Mouse (Mus musculus) neural tube, embryonic 15.5 days (tissue): ENCODE results near the gene Fam107b. TPM values are rescaled to one million over a fixed set of nuclear protein-coding genes. Genes with fewer than 3 reads are reported as not detected.
A peak's percentile ranks its signal among the peaks of the same experiment; 100 is the strongest.

ENCODE experiments used
- ATAC-seq: fragments of 200-750 bp; cut with Nextera tagmentation; 2 replicates; pipeline ENCODE4 v1.8.0; 2017; ENCODE audit warnings: mild to moderate bottlenecking, moderate TSS enrichment, moderate library complexity; ENCODE audit not compliant: low FRiP score
- H3K27ac ChIP-seq: fragments of 300-500 bp; sonication (generic); replicated peaks from 2 replicates; pipeline ENCODE4 v1.5.1; 2015; ENCODE audit warnings: mild to moderate bottlenecking, inconsistent platforms
- H3K27me3 ChIP-seq: fragments of 300-500 bp; sonication (generic); replicated peaks from 2 replicates; pipeline ENCODE4 v1.6.1; 2015; ENCODE audit warnings: inconsistent platforms
- H3K36me3 ChIP-seq: fragments of 300-500 bp; sonication (generic); 2 replicates; pipeline ENCODE4 v1.6.1; 2015; ENCODE audit warnings: inconsistent platforms
- H3K4me1 ChIP-seq: fragments of 300-500 bp; sonication (generic); 2 replicates; pipeline ENCODE4 v1.6.1; 2015; ENCODE audit warnings: inconsistent platforms
- H3K4me2 ChIP-seq: fragments of 300-500 bp; sonication (generic); 2 replicates; pipeline ENCODE4 v1.6.1; 2015; ENCODE audit warnings: inconsistent platforms, mild to moderate bottlenecking, moderate library complexity
- H3K4me3 ChIP-seq: fragments of 300-500 bp; sonication (generic); replicated peaks from 2 replicates; pipeline ENCODE4 v1.5.1; 2015; ENCODE audit warnings: mild to moderate bottlenecking, inconsistent platforms
- H3K9ac ChIP-seq: fragments of 300-500 bp; sonication (generic); replicated peaks from 2 replicates; pipeline ENCODE4 v1.6.1; 2015; ENCODE audit warnings: mild to moderate bottlenecking, inconsistent platforms
- H3K9me3 ChIP-seq: fragments of 300-500 bp; sonication (generic); replicated peaks from 2 replicates; pipeline ENCODE4 v1.6.1; 2016; ENCODE audit warnings: inconsistent platforms
- WGBS: fragments of 180-500 bp; shearing (Covaris S2); methylation state at CpG from one replicate; pipeline ENCODE4 v1.1.7; 2015; ENCODE audit warnings: mixed read lengths; 5-methylcytosine and 5-hydroxymethylcytosine counted together
- polyA plus RNA-seq: library from polyadenylated mRNA; unstranded; fragments of >200 nt; fragmentation: Nextera tagmentation; extraction: Ambion mirVana; gene quantifications from 2 replicates; pipeline ENCODE4 v1.2.1, GENCODE M21; 2015

Gene Fam107b
- polyA plus RNA-seq, 1 experiment from 2014 or later, result 22.4 TPM

GRCm38 (mm10) chr2:3672654-3673367 lies 102.5 kb downstream of the Fam107b start:
- H3K27me3 ChIP-seq, result no peaks in the 10 kb centered on the region
- 87% methylated on average over 5 of the region's 5 CpGs for WGBS
- no peak overlapping the region for H3K27ac ChIP-seq
- H3K9me3 ChIP-seq, result no peaks in the 10 kb centered on the region
- no peaks in the 10 kb centered on the region for H3K4me1 ChIP-seq
- no peak overlapping the region for H3K4me2 ChIP-seq
- no peak overlapping the region for H3K9ac ChIP-seq
- no peak overlapping the region for H3K4me3 ChIP-seq
- no peak for ATAC-seq
- no peaks in the 10 kb centered on the region for H3K36me3 ChIP-seq

GRCm38 (mm10) chr2:3675481-3675880 lies 105.2 kb downstream of the Fam107b start:
- H3K27me3 ChIP-seq, result no peaks in the 10 kb centered on the region
- WGBS, result 91% methylated on average over 1 of the region's 1 CpGs
- H3K4me3 ChIP-seq, result no peak overlapping the region
- no peak for ATAC-seq
- H3K27ac ChIP-seq, result no peak overlapping the region
- H3K36me3 ChIP-seq, result no peaks in the 10 kb centered on the region
- H3K4me2 ChIP-seq, result no peak overlapping the region
- no peak overlapping the region for H3K9ac ChIP-seq
- H3K9me3 ChIP-seq, result no peaks in the 10 kb centered on the region
- no peaks in the 10 kb centered on the region for H3K4me1 ChIP-seq

- Histone ChIP-seq H3K27ac (no peak overlapping the region), H3K36me3 (no peaks in the 10 kb centered on the region), H3K4me3 (no peak overlapping the region), H3K4me2 (no peak overlapping the region), H3K4me1 (peaks cover 14% of the 10 kb centered on the region), H3K27me3 (no peaks in the 10 kb centered on the region), H3K9ac (no peak overlapping the region), H3K9me3 (no peaks in the 10 kb centered on the region)
- 71% methylated on average over 4 of the region's 4 CpGs for WGBS
- no peak for ATAC-seq
Measured at GRCm38 (mm10) chr2:3682699-3683098, 112.4 kb downstream of the Fam107b start.

GRCm38 (mm10) chr2:3683343-3683742 lies 113.1 kb downstream of the Fam107b start:
- H3K27me3 ChIP-seq, result no peaks in the 10 kb centered on the region
- H3K36me3 ChIP-seq, result no peaks in the 10 kb centered on the region
- H3K4me2 ChIP-seq, result peak overlapping the region; percentile 17; the same call in 1 of the 2 replicates
- WGBS, result 49% methylated on average over 5 of the region's 5 CpGs
- H3K4me3 ChIP-seq, result no peak overlapping the region
- peak overlapping the region; percentile 58 for H3K27ac ChIP-seq
- ATAC-seq, result no peak
- peaks cover 14% of the 10 kb centered on the region for H3K4me1 ChIP-seq
- H3K9ac ChIP-seq, result no peak overlapping the region
- H3K9me3 ChIP-seq, result no peaks in the 10 kb centered on the region

- H3K4me2 ChIP-seq, result peak overlapping the region; percentile 17; the same call in 1 of the 2 replicates
- ATAC-seq, result no peak
- H3K27ac ChIP-seq, result peak overlapping the region; percentile 58
- WGBS, result 19% methylated on average over 6 of the region's 6 CpGs
- H3K4me1 ChIP-seq, result peaks cover 14% of the 10 kb centered on the region
- H3K36me3 ChIP-seq, result no peaks in the 10 kb centered on the region
- H3K4me3 ChIP-seq, result no peak overlapping the region
- no peaks in the 10 kb centered on the region for H3K9me3 ChIP-seq
- no peak overlapping the region for H3K9ac ChIP-seq
- no peaks in the 10 kb centered on the region for H3K27me3 ChIP-seq
Measured at GRCm38 (mm10) chr2:3683751-3684229, 113.5 kb downstream of the Fam107b start.

- Histone ChIP-seq H3K4me3 (no peak overlapping the region), H3K4me2 (no peak overlapping the region), H3K36me3 (no peaks in the 10 kb centered on the region), H3K9ac (no peak overlapping the region), H3K4me1 (no peaks in the 10 kb centered on the region), H3K27ac (no peak overlapping the region), H3K27me3 (no peaks in the 10 kb centered on the region), H3K9me3 (no peaks in the 10 kb centered on the region)
- ATAC-seq, result no peak
- 85% methylated on average over 4 of the region's 4 CpGs for WGBS
Measured at GRCm38 (mm10) chr2:3690221-3690620, 119.9 kb downstream of the Fam107b start.

- H3K9ac ChIP-seq, result no peak overlapping the region
- WGBS, result 88% methylated on average over 2 of the region's 2 CpGs
- no peak overlapping the region for H3K27ac ChIP-seq
- no peaks in the 10 kb centered on the region for H3K36me3 ChIP-seq
- no peaks in the 10 kb centered on the region for H3K9me3 ChIP-seq
- no peaks in the 10 kb centered on the region for H3K4me1 ChIP-seq
- H3K4me2 ChIP-seq, result no peak overlapping the region
- ATAC-seq, result no peak
- no peak overlapping the region for H3K4me3 ChIP-seq
- H3K27me3 ChIP-seq, result no peaks in the 10 kb centered on the region
Measured at GRCm38 (mm10) chr2:3692833-3693232, 122.5 kb downstream of the Fam107b start.

GRCm38 (mm10) chr2:3695900-3696299 lies 125.6 kb downstream of the Fam107b start:
- Histone ChIP-seq H3K36me3 (no peaks in the 10 kb centered on the region), H3K4me1 (0 out of 2 replicates have a peak, but pooled peaks cover 2% of the 10 kb centered on the region), H3K27ac (no peak overlapping the region), H3K27me3 (no peaks in the 10 kb centered on the region), H3K9ac (no peak overlapping the region), H3K9me3 (no peaks in the 10 kb centered on the region), H3K4me3 (no peak overlapping the region), H3K4me2 (no peak overlapping the region)
- WGBS, result 87% methylated on average over 5 of the region's 5 CpGs
- ATAC-seq, result no peak

- Histone ChIP-seq H3K4me2 (no peak overlapping the region), H3K9ac (no peak overlapping the region), H3K4me3 (no peak overlapping the region), H3K9me3 (no peaks in the 10 kb centered on the region), H3K27me3 (no peaks in the 10 kb centered on the region), H3K27ac (no peak overlapping the region), H3K36me3 (no peaks in the 10 kb centered on the region), H3K4me1 (0 out of 2 replicates have a peak, but pooled peaks cover 2% of the 10 kb centered on the region)
- 39% methylated on average over 1 of the region's 1 CpGs for WGBS
- ATAC-seq, result no peak
Measured at GRCm38 (mm10) chr2:3700368-3700767, 130.1 kb downstream of the Fam107b start.

GRCm38 (mm10) chr2:3702640-3703190 lies 132.4 kb downstream of the Fam107b start:
- ATAC-seq, result no peak
- Histone ChIP-seq H3K9me3 (no peaks in the 10 kb centered on the region), H3K4me2 (no peak overlapping the region), H3K36me3 (no peaks in the 10 kb centered on the region), H3K9ac (no peak overlapping the region), H3K27ac (no peak overlapping the region), H3K27me3 (no peaks in the 10 kb centered on the region), H3K4me3 (no peak overlapping the region), H3K4me1 (0 out of 2 replicates have a peak, but pooled peaks cover 2% of the 10 kb centered on the region)
- WGBS, result 87% methylated on average over 7 of the region's 7 CpGs

- Histone ChIP-seq H3K27me3 (no peaks in the 10 kb centered on the region), H3K4me2 (no peak overlapping the region), H3K36me3 (no peaks in the 10 kb centered on the region), H3K4me1 (0 out of 2 replicates have a peak, but pooled peaks cover 2% of the 10 kb centered on the region), H3K4me3 (no peak overlapping the region), H3K9me3 (no peaks in the 10 kb centered on the region), H3K27ac (no peak overlapping the region), H3K9ac (no peak overlapping the region)
- 91% methylated on average over 2 of the region's 2 CpGs for WGBS
- no peak for ATAC-seq
Measured at GRCm38 (mm10) chr2:3703806-3704205, 133.5 kb downstream of the Fam107b start.
